Mouse (Mus musculus) embryonic facial prominence, embryonic 11.5 days (tissue): ENCODE measurements around the gene Rnf207. TPM values are rescaled to one million over a fixed set of nuclear protein-coding genes. Genes with fewer than 3 reads are reported as not detected.
A peak's percentile ranks its signal among the peaks of the same experiment; 100 is the strongest.

ENCODE experiments used
- ATAC-seq: fragments of 200-750 bp; cut with Nextera tagmentation; replicated peaks from 2 replicates; pipeline ENCODE4 v1.8.0; 2017; ENCODE audit warnings: low read depth; ENCODE audit not compliant: insufficient number of reproducible peaks, low FRiP score, low TSS enrichment
- DNase-seq: peaks from one replicate; pipeline ENCODE4 v3.0.0-alpha.2; 2015; ENCODE audit warnings: low spot score
- H3K27ac ChIP-seq: fragments of 300-500 bp; sonication (generic); replicated peaks from 2 replicates; pipeline ENCODE4 v1.5.1; 2014; ENCODE audit warnings: mild to moderate bottlenecking, low read depth, low read length, control low read depth
- H3K27me3 ChIP-seq: fragments of 300-500 bp; sonication (generic); 2 replicates; pipeline ENCODE4 v1.6.1; 2014; ENCODE audit warnings: mild to moderate bottlenecking, low read length, moderate library complexity, mixed read lengths; ENCODE audit not compliant: control insufficient read depth, insufficient read depth
- H3K36me3 ChIP-seq: fragments of 300-500 bp; sonication (generic); replicated peaks from 2 replicates; pipeline ENCODE4 v1.6.1; 2014; ENCODE audit warnings: low read depth, mild to moderate bottlenecking, low read length, moderate library complexity, mixed read lengths; ENCODE audit not compliant: control insufficient read depth, insufficient read depth
- H3K4me1 ChIP-seq: fragments of 300-500 bp; sonication (generic); 2 replicates; pipeline ENCODE4 v1.6.1; 2014; ENCODE audit warnings: low read length, mixed read lengths; ENCODE audit not compliant: control insufficient read depth, insufficient read depth
- H3K4me2 ChIP-seq: fragments of 300-500 bp; sonication (generic); 2 replicates; pipeline ENCODE4 v1.6.1; 2014; ENCODE audit warnings: low read depth, mild to moderate bottlenecking, control low read depth, low read length, moderate library complexity
- H3K4me3 ChIP-seq: fragments of 300-500 bp; sonication (generic); 2 replicates; pipeline ENCODE4 v1.5.1; 2014; ENCODE audit warnings: low read depth, low read length, control low read depth
- H3K9ac ChIP-seq: fragments of 300-500 bp; sonication (generic); replicated peaks from 2 replicates; pipeline ENCODE4 v1.6.1; 2014; ENCODE audit warnings: mild to moderate bottlenecking, control low read depth, low read length
- H3K9me3 ChIP-seq: fragments of 300-500 bp; sonication (generic); replicated peaks from 2 replicates; pipeline ENCODE4 v1.6.1; 2016; ENCODE audit warnings: mild to moderate bottlenecking, low read length, inconsistent platforms, mixed read lengths; ENCODE audit not compliant: control insufficient read depth
- WGBS: fragments of 180-500 bp; shearing (Covaris S2); extraction: QIAGEN DNeasy Blood & Tissue Kit; methylation state at CpG from one replicate; pipeline ENCODE4 v1.1.7; 2014; 5-methylcytosine and 5-hydroxymethylcytosine counted together
- polyA plus RNA-seq: library from polyadenylated mRNA; unstranded; fragments of >200 nt; fragmentation: Nextera tagmentation; extraction: Ambion mirVana; gene quantifications from 2 replicates; pipeline ENCODE4 v1.2.1, GENCODE M21; 2014

Gene Rnf207
- 0.41 and 1.0 TPM in 2 replicates for polyA plus RNA-seq

DNA sequence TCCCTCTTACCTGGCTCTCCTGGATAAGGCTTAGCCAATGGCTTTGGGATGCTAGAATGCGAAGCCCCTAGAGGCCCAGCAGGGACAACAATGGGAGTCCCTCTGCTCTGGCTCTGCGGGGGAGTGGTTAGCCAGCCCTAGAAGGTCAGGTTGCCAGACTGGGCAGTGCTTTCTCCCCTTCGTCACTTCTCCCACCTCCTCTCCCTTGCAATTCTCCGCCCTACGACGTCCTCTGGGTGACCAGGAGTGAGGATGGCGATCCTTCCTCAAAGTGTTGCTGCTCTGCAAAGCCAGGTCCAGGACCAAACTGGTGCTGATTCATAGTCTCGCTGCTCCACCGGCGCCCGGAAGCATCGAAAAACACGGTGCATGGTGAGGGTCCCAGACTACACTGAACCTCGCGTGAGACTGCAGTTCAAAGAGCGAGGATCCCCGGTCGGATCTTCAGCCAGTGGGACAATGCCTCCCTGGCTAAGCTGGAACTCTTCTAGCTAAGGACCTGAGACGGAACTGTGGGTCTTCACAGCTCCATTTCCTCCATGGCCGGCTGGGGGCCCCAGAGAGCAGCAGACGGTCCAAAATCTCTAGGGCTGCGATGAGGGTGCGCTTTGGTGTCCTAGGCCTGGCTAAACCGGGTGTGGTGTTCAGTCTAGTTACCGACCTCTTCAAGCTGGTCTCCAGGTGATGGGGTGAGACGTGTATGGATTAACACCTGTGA, at the start of gene Rnf207:
Gene Rnf207 (minus strand): TSS at position 477 of the 718 bp plus-strand sequence.
- 2% methylated on average over 26 of the region's 26 CpGs for WGBS
- peak within 1 kb of the TSS; percentile 41; the same call in 1 of the 2 replicates for H3K4me2 ChIP-seq
- DNase-seq (peak; percentile 63), ATAC-seq (no peak)
- H3K36me3 ChIP-seq = no peaks in the 10 kb centered on the region
- H3K27me3 ChIP-seq = peaks cover 40% of the 10 kb centered on the region
- no peak within 1 kb of the TSS for H3K27ac ChIP-seq
- peaks cover 3% of the 10 kb centered on the region; the same call in 1 of the 2 replicates for H3K4me1 ChIP-seq
- no peak within 1 kb of the TSS for H3K4me3 ChIP-seq
- peak within 1 kb of the TSS; percentile 43 for H3K9ac ChIP-seq
- no peaks in the 10 kb centered on the region for H3K9me3 ChIP-seq

DNA sequence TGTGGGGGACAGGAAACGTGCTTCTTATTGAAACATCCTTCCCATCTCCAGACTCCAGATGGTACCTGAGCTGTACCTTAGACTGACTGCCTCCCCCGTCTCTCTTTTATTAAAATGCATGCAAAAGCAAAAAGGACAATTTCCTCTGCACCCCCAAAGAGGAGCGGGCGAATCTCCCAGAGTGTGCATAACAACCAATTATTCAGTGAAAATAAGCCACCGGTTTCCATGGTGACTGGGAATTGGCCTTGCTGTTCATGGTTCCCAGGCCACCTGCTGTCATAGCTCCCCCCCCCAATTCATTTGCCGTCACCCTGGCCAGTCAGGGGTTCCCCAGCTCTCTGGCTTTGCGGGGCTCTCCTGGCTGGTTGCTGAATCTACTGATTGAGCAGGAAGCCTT, 46.4 kb upstream of the Rnf207 start:
- no peaks in the 10 kb centered on the region; the same call in 1 of the 2 replicates for H3K27me3 ChIP-seq
- DNase-seq (no peak), ATAC-seq (no peak)
- H3K9ac ChIP-seq = no peak overlapping the region
- H3K9me3 ChIP-seq = no peaks in the 10 kb centered on the region
- no peak overlapping the region for H3K27ac ChIP-seq
- 67% methylated on average over 7 of the region's 7 CpGs for WGBS
- H3K4me3 ChIP-seq = no peak overlapping the region
- H3K4me2 ChIP-seq = no peak overlapping the region
- H3K36me3 ChIP-seq = no peaks in the 10 kb centered on the region
- no peaks in the 10 kb centered on the region for H3K4me1 ChIP-seq

DNA sequence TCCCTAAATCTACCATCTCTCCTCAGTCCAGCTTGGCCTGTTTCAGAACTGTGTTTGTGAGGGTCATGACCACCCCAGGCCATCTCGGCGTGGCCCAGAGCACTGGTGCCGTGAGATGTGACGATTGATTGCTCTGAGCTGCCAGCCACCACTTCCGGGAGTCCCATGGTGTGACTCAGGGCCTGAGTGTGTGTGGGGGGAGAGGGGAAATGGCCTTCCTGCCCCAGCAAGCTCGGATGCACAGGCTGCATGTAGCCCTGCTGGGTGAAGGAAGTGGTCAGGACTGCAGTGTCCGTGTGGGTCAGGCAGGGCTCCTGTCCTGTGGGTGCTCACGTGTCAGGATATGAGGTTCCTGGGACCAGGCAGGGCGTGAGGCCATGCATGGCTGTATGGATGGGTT, 43.4 kb upstream of the Rnf207 start:
- Histone ChIP-seq H3K9me3 (no peaks in the 10 kb centered on the region), H3K27ac (no peak overlapping the region), H3K36me3 (no peaks in the 10 kb centered on the region), H3K9ac (no peak overlapping the region), H3K4me3 (no peak overlapping the region), H3K4me1 (no peaks in the 10 kb centered on the region), H3K4me2 (no peak overlapping the region), H3K27me3 (no peaks in the 10 kb centered on the region; the same call in 1 of the 2 replicates)
- WGBS = 70% methylated on average over 9 of the region's 9 CpGs
- ATAC-seq (no peak), DNase-seq (no peak)

DNA sequence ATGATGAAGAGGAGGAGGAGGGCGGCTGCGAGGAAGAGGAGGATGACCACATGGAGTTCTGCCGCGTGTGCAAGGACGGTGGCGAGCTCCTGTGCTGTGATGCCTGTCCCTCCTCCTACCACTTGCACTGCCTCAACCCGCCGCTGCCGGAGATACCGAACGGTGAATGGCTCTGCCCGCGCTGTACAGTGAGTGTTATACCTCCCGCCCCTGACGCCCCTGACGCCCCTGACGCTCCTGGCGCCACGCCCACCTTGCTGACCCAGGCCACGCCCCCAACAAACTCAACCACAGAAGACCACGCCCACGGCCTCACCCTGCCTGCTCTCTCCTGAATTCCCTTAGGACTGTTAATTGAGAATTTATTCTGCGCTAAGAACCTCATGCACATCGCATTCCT, 42.1 kb upstream of the Rnf207 start:
- WGBS = 1% methylated on average over 24 of the region's 24 CpGs
- no peak overlapping the region for H3K4me3 ChIP-seq
- DNase-seq = peak; percentile 74

DNA sequence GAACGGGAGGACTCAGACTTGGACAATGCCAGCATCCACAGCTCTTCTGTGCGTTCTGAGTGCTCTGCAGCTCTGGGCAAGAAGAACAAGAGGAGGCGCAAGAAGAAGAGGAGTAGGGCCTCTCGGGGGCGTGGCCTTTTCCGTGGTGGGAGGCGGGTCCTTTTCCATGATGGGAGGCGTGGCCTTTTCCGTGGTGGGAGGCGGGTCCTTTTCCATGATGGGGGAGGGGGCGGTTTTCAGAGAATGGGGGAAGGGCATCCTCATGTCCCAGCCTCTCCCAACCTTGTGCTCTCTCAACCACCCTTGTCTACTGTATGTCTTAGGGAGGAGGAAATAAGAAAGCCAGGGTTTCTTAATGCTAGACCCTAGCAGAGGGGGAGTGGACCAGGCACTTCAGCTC, 40.9 kb upstream of the Rnf207 start:
- H3K4me3 ChIP-seq = no peak overlapping the region
- no peaks in the 10 kb centered on the region for H3K36me3 ChIP-seq
- no peaks in the 10 kb centered on the region for H3K4me1 ChIP-seq
- H3K9me3 ChIP-seq = no peaks in the 10 kb centered on the region
- H3K27me3 ChIP-seq = no peaks in the 10 kb centered on the region; the same call in 1 of the 2 replicates
- 14% methylated on average over 11 of the region's 11 CpGs for WGBS
- ATAC-seq (no peak), DNase-seq (no peak)
- no peak overlapping the region for H3K4me2 ChIP-seq
- no peak overlapping the region for H3K27ac ChIP-seq
- H3K9ac ChIP-seq = no peak overlapping the region

More for the DNA sequence above, 42.1 kb upstream of the Rnf207 start:
- Histone ChIP-seq H3K4me2 (peak overlapping the region; percentile 26), H3K27ac (no peak overlapping the region), H3K36me3 (no peaks in the 10 kb centered on the region), H3K27me3 (no peaks in the 10 kb centered on the region; the same call in 1 of the 2 replicates), H3K9ac (no peak overlapping the region), H3K4me1 (no peaks in the 10 kb centered on the region), H3K9me3 (no peaks in the 10 kb centered on the region)
- ATAC-seq = no peak

DNA sequence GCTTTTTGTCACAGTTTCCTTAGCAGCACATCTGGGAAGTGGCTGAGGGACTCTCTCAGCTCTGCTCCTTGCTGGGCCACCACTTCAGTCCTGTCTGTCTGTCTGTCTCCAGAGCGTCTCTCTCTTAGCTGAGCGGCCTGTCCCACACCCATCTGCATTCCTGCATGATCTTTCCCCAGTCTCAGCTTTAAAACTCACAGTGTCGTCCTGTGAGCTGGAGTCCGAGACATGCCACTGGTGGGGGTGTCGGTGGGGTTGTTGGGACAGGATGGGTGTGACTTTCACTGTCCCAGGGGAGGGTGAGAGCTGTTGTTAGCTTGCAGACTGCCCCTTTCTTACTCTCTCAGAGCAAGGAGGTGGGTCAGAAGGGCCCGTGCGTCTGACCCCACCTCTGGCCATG, 36.9 kb upstream of the Rnf207 start:
- Histone ChIP-seq H3K9ac (no peak overlapping the region), H3K4me2 (no peak overlapping the region), H3K9me3 (no peaks in the 10 kb centered on the region), H3K4me1 (no peaks in the 10 kb centered on the region), H3K27ac (no peak overlapping the region), H3K27me3 (peaks cover 5% of the 10 kb centered on the region; the same call in 1 of the 2 replicates), H3K4me3 (no peak overlapping the region), H3K36me3 (no peaks in the 10 kb centered on the region)
- ATAC-seq (no peak), DNase-seq (no peak)
- WGBS = 73% methylated on average over 7 of the region's 7 CpGs

DNA sequence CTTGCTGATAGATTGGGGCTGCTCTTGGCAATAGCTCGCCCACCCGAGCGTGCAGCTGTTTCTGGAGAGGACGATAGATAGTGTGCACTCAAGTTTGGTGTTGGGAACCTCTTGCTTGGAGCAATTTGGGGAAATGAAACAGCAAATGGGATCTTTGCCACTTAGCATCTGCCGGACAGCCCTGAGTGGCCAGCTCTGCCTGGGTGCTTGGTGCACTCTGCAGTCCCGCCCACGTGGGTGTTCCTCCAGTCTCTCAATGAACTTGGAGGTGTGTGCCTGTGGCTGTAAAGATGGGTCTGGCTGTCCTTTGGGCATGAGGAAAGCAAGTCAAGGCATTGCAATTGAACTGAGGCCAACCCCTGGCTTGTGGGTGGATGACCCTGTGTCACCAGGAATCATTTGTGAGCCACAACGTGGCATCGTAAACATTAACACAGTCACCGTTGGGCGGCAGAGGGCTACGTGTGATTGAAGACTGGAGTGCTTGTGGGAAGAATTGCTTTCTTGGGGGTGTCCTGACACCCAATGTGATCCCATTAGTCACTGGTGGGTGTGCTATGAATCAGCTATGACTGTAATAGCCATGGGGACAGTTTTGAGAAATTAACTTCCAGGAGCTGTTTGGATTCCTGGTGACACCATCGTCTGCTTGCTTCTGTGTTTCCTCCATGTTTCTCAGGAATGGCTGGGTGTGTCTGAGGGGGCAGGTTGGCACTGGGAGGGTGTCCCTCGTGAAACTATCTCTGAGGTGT, 35.3 kb upstream of the Rnf207 start:
- ATAC-seq (no peak), DNase-seq (no peak)
- no peak overlapping the region for H3K4me3 ChIP-seq
- H3K4me2 ChIP-seq = no peak overlapping the region
- no peaks in the 10 kb centered on the region for H3K36me3 ChIP-seq
- H3K4me1 ChIP-seq = no peaks in the 10 kb centered on the region
- H3K9ac ChIP-seq = no peak overlapping the region
- H3K9me3 ChIP-seq = no peaks in the 10 kb centered on the region
- H3K27ac ChIP-seq = no peak overlapping the region
- H3K27me3 ChIP-seq = peaks cover 13% of the 10 kb centered on the region
- 83% methylated on average over 14 of the region's 14 CpGs for WGBS
